Mouse (Mus musculus) CH12.LX (cell line): ENCODE data around the gene Rep15.

ENCODE experiments used
- BHLHE40 ChIP-seq: IDR thresholded peaks from 2 replicates; pipeline ENCODE4 v1.6.1; 2011; ENCODE audit warnings: mild to moderate bottlenecking, low read depth, low read length, improper control_type of control experiment
- CTCF ChIP-seq, 2 experiments: IDR thresholded peaks in 1 of 2; conservative IDR thresholded peaks in 1 of 2; 2 replicates each; pipeline ENCODE4 v1.5.1; 2011 to 2012; ENCODE audit warnings: low read depth in 2 of 2, low read length in 2 of 2, improper control_type of control experiment in 1 of 2, inconsistent platforms in 1 of 2, mild to moderate bottlenecking in 1 of 2, moderate library complexity in 1 of 2
- EP300 ChIP-seq: IDR thresholded peaks from 2 replicates; pipeline ENCODE4 v1.6.1; 2011; ENCODE audit warnings: low read length, improper control_type of control experiment
- HCFC1 ChIP-seq: IDR thresholded peaks from 2 replicates; pipeline ENCODE4 v1.6.1; 2012; ENCODE audit warnings: low read depth, mild to moderate bottlenecking, inconsistent platforms, low read length, improper control_type of control experiment
- KAT2A ChIP-seq: IDR thresholded peaks from 2 replicates; pipeline ENCODE4 v1.6.1; 2012; ENCODE audit warnings: low read length, improper control_type of control experiment, inconsistent platforms; ENCODE audit not compliant: insufficient replicate concordance
- MAFK ChIP-seq: IDR thresholded peaks from 2 replicates; pipeline ENCODE4 v1.6.1; 2011; ENCODE audit warnings: low read length, improper control_type of control experiment; ENCODE audit not compliant: insufficient replicate concordance
- NRF1 ChIP-seq: IDR thresholded peaks from 2 replicates; pipeline ENCODE4 v1.6.1; 2014; ENCODE audit warnings: low read depth, mild to moderate bottlenecking, inconsistent platforms, low read length, improper control_type of control experiment, moderate library complexity
- PAX5 ChIP-seq: IDR thresholded peaks from 2 replicates; pipeline ENCODE4 v1.6.1; 2012; ENCODE audit warnings: low read length, inconsistent platforms, mixed read lengths
- POLR2A ChIP-seq: IDR thresholded peaks from 2 replicates; pipeline ENCODE4 v1.6.1; 2011; ENCODE audit warnings: low read depth, mild to moderate bottlenecking, improper control_type of control experiment, low read length
- RAD21 ChIP-seq: IDR thresholded peaks from 2 replicates; pipeline ENCODE4 v1.6.1; 2011; ENCODE audit warnings: low read depth, mild to moderate bottlenecking, low read length, improper control_type of control experiment, moderate library complexity
- TBP ChIP-seq: conservative IDR thresholded peaks from 2 replicates; pipeline ENCODE4 v1.6.1; 2011; ENCODE audit warnings: low read depth, low read length, improper control_type of control experiment
- USF1 ChIP-seq: IDR thresholded peaks from 2 replicates; pipeline ENCODE4 v1.6.1; 2014; ENCODE audit warnings: low read depth, mild to moderate bottlenecking, inconsistent platforms, low read length, improper control_type of control experiment
- ZC3H11A ChIP-seq: IDR thresholded peaks from 2 replicates; pipeline ENCODE4 v1.6.1; 2012; ENCODE audit warnings: low read depth, mild to moderate bottlenecking, inconsistent platforms, low read length, improper control_type of control experiment

DNA sequence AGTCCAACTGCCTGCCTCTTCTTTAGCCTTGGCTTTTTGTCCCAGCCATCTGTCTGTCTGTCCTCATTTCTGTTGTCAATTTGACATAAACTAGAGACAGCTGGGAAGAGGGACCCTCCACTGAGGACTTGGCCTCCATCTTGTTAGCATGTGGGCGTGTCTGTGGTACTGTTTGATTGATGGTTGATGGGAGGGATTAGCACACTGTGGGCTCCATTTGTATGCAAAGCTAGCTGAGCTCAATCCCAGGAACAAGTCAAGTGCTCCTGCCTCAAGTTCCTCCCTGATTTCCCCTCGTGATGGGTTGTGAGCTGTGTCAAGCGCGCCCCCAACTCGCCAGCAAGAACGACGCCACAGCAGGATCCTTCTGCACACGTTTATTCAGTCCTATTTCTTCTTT, 44.5 kb downstream of the Rep15 start:
- no peak for TF ChIP-seq MAFK
- TF ChIP-seq POLR2A, result no peak
- no peak for TF ChIP-seq KAT2A
- no peak for TF ChIP-seq CTCF (conservative IDR thresholded peaks at IDR 0.05 in 1 of 2, IDR thresholded peaks at IDR 0.05 in 1 of 2; ENCODE audit: low read depth in 2 of 2, low read length in 2 of 2)
- TF ChIP-seq EP300, result no peak
- TF ChIP-seq PAX5, result no peak
- TF ChIP-seq USF1, result no peak
- TF ChIP-seq HCFC1, result no peak
- TF ChIP-seq RAD21, result no peak
- TF ChIP-seq TBP, result no peak
- TF ChIP-seq BHLHE40, result no peak
- TF ChIP-seq ZC3H11A, result no peak
- no peak for TF ChIP-seq NRF1
